Mouse (Mus musculus) T-helper 1 cell (primary cell): Measurements from ENCODE around the gene Gm44805.

Experiments
- in situ Hi-C: fragments of 300-600 bp; cut with MboI, MseI; formaldehyde crosslinking; loops from one replicate; pipeline ENCODE4 v1.15.1; 2025; ENCODE audit warnings: high pct_unique_total_duplicates

Gm44805 gene

DNA sequence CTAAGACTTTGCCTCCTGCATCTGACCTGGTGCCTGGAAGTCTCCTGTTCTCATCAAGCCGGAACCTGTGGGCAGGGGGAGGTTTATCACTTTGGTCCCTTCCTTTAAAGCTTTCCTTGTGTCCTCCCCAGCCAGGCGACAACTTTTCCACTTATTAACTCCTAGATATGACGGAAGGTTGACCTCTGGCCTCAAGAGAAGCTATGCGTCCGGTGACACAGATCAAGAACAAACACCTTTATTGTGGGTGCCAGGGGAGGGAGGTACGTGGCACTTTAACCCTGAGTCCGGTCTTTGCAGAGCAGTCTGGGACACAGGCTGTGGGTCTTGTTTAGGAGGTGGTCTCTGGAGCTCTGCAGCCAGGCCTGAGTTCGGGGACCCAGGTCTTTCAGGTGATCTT, 3.4 kb downstream of the Gm44805 start, which contains the start of gene Apoc2:
Apoc2 (minus strand) TSS at position 70 of the 400 bp plus-strand sequence.
- in situ Hi-C loops = no loop called here

DNA sequence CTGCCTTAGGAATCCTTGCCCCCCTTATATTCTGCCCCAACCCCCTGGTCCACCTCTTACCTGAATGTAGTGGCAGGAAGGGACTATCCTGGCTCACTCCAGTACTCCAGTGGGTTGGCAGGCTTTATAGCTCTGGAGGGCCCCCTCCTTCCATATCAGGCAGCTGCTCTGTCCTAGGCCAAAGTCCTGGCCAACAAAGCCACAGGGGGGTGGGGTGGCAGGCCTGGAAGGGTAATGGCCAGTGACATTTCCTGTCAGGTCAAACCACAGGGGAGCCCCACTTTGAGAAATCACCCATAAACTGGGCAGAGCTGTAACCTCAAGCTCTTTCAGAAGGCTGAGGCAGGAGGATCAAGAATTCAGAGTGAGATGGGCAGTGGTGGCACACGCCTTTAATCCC, 4.6 kb downstream of the Gm44805 start:
- in situ Hi-C loops = no loop called here

DNA sequence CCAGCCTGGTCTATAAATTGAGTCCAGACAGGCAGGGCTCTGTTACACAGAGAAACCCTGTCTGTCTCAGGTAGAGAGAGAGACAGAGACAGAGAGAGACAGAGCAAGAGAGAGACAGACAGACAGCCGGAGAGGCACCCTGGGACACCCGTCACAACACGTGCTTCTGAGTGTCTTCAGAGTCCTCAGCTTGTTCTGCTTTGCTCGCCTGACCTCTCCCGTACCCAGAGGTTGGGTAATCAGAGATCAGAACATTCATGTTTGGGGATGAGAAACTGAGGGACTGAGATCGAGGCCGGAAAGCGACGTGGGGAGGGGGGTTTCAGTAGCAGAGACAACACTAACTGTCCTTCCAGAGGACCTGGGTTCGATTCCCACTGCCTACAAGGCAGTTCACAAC, 5.4 kb downstream of the Gm44805 start:
- in situ Hi-C loops = no loop called here

DNA sequence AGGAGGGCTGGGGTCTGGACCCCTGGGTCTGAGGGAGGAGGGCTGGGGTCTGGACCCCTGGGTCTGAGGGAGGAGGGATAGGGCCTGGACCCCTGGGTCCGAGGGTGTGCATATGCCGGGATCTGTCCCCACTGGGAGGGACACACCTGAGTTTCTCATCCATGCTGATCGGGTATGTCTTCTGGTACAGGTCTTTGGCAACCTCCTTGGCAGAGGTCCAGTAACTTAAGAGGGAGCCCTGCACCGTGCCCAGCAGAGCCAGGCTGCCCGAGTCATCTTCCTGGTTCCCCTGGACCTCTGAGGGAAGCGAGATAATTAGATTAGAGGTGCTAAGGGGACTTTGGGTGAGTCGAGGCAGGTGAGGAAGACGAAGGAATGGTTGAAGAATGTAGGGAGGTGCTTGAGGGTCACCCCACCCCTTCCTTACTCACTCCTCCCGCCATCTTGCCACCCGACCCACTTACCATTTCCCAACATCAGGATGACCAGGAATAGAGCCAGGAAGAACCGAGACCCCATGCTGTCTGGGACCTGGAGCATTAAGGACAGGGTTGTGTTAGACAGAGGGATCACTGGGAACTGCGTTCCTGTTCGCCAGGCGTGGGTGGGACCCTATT, 8.0 kb downstream of the Gm44805 start:
- in situ Hi-C loops = no loop called here

DNA sequence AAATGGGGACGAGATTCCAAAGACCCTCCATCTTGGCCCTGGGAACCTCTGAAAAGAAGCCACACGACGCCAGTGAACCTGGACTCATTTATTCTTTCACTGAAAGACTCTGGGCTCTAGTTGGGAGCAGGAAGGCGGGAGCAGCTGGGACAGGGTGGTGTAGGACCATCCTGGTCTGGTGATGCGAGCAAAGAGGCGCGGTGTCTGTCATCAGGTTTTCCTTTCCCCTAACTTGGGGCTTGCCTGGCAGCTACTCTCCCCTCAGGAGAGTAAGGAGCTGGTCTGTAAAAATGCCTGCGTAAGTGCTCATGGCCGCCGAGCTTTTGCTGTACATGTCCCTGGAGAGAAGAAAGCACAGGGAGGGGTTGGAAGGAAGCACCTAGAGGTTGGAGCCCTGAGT, 9.7 kb downstream of the Gm44805 start:
- in situ Hi-C loops = no loop called here

DNA sequence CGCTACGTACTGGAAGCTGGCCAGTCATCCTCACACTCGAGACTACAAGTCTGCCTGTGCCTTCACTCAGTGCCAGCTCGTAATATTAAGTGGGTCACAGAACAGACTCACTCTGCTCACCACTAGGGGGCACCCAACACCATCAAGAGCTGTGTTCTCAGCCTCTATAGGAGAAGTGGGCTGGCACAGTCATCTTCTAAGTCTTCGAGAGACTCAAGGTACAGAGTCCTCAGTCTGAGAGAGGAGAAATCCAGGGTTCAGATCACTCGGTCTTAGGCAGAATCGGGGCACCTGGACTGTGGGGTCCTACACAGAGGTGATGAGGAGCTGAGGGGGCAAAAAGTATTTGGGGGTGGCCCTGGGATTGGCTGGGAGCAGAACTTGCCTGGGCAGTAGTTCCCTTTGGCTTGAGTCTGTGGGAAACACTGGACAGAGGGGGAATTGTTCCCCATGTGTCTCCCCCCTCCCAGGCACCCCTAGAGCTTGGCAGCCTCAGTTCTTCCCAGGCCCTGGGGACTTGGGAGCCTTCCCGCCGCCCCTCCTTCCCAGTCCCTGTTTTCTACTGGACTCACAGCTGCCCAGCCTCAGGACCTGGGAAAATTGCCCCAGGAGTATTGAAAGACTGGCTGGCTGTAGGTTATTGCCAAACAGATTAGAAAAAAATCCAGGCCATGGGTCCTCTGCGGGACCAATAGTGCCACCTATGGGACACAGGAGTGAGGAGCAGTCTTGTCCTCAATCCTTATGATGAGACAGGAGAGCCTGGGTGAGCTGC, 12.1 kb downstream of the Gm44805 start:
- in situ Hi-C loops = no loop called here

DNA sequence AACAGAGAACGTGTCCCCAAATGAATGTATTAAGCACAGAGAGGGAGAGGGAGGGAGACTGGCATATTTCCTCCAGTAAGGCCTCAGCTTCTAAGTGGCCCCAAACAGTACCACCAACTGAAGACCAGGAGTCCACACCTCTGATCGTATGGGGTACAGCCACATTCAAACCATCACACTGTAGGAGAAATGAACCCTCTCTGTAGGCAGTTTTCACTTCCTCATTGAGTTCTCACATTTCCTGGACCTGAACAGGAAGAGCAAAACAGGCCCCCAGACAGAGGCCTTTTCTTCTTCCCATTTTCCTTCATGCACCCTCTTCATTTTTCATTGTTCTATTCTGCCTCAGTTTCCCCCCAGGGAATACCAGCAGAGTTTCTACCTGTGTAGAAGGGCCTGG, 13.8 kb downstream of the Gm44805 start:
- in situ Hi-C loops = no loop called here

DNA sequence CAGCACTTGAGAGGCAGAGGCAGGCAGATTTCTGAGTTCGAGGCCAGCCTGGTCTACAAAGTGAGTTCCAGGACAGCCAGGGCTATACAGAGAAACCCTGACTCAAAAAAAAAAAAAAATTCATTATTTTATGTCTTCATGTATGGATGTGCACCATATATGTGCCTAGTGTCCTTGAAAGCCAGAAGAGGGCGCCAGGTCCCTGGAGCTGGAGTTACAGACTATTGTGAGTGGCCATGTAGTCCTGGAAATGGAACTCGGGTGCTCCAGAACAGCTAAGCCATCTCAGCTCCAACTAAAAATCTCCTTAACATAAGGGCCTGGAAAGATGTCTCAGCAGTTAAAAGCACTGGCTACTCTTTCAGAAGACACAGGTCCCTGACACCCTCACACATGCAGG, 14.5 kb downstream of the Gm44805 start:
- in situ Hi-C loops = no loop called here

DNA sequence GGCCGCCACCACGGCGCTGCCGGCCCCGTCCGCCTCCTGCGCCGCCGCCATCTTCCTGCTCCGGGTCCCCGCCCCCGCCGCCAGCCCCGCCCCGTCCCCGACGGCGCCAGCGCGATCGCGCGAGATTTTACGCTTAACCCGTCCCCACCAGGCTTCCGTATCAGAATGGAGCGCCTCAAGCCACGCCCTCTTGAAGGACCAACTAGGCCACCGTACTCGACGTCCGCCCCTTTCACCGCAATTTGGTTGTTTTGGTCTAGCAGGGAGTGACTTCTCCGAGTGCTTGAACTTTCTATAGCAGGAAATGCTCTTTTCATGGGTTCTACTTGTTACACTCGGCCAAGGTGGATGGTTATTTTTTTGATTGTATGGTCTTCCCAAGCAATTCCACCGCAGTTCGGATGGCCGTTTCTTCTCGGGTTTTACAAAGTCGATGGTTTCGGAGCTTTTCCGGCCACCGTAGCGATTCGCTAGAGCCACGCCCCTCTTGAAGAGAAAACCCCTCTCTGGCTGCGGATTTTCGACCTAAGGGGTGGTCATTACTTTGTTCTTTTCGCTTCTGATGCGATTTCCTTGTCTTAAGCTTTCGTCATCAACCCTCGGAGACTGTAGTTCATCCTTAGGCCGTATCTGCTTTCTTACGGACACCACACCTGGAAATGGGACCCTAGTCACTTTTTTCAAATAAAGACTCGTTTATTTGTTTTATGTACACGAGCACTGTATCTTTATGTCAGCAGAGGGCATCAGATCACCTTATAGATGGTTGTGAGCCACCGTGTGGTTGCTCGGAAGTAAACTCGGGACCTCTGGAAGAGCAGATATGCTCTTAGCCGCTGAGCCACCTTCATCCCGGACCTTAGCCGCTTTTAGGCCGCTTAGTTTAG, 16.0 kb downstream of the Gm44805 start, which contains the start of gene Clptm1:
Clptm1 (minus strand) TSS at position 79 of the 887 bp plus-strand sequence.
- in situ Hi-C loops = no loop called here

DNA sequence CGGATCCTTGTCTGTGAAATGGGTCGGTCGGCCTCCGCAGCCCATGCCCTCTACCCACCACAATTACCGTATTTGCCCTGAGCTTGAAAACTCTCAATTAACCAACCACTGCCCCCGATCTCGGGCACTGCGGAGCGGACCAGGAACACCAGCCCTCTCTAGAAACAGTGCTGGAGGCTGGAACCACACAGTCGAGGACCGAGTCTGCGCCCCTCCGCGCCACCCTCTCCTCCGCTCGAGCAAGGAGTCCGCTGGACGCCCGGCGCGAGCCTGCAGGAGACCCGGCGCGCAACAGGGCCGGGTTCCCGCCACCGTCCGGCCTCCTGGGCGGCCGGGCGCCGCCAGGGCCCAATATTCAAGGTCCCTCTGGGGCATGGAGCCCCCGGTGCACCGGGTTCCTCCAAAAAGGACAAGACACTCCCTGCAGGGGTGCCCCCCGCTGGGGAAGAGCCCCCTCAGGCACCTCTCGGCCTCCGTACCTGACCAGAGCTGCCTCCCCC, 16.7 kb downstream of the Gm44805 start:
- in situ Hi-C loops = no loop called here

DNA sequence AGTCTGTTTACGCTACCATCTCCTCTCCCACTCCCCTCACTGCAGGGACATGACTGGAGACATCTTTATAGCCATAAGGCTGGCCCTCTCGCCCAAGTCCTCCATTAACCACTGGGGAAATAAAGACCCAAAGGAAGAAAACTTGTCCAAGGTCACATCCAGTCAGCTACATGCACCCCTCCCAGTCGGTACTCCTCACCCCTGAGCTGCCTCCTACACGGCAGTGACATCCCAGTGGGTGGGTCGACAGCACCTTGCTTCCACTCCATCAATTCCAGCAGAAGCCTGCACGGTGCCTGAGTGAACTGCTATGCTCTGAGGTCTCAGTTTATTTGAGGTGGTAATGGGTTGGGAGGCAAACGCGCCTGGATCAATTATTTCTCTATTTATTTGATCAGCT, 17.3 kb downstream of the Gm44805 start:
- in situ Hi-C loops = no loop called here

DNA sequence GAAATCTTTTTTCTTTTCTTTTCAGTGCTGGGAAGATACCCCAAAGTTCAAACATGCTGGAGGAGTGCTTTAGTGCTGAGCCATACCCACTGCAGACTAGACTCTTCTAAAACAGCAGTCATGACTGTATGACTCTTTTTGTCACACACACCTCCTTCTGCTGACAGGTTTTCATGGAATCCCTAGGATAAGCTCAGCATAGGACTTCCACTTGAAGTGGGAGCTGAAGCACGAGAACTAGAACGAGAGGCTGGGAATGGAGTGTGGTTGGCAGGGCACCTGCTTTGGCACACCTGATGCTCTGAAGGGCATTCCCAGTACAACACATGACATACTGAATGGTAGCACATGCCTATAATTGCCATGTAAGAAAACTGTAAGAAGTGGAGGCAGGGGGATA, 28.6 kb downstream of the Gm44805 start:
- in situ Hi-C loops = no loop called here

DNA sequence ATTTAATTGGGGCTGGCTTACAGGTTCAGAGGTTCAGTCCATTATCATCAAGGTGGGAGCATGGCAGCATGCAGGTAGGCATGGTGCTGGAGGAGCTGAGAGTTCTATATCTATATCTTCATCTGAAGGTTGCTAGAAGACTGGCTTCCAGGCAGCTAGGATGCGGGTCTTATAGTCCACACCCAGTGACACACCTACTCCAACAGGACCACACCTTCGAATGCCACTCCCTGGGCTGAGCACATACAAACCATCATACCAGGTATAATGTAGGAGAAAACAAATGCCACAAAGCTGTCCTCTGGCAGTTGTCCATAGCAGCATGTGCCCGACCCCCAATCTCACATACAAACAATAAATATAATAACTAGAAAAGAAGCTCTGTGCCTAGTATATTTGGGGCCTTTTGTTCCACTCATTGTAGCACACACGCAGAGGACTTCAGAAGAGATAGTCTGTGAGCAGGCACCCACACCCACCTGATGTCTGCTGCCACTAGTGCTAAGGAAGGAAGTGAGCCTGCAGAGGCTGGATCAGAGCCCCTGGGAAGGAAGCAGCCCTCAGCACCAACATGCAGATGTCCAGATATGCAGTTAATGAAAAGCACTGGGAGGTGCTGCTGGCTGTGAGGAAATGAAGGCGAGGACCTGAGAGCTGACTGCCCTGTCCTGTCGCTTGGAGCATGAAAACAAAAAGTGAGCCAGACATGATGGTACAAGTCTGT, 30.0 kb downstream of the Gm44805 start:
- in situ Hi-C loops = no loop called here

DNA sequence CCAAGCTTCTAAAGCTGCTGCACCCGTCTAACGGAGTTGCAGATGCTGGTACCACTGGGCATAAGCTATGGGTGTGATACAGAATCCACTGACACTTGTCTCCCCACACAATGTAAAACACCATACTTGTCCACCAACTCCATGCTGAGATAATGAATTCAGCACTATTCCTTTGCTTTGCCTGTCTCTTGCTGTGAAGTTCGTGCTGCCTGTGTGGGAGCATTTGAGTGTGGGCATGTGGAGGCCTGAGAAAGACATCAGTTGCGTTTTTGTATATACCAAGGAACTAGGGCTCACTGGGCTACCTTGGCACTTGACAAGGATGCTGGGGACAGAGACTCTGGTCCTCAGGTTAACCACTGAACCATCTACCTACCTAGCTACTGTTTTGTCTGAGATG, 40.0 kb downstream of the Gm44805 start:
- in situ Hi-C loops = no loop called here

DNA sequence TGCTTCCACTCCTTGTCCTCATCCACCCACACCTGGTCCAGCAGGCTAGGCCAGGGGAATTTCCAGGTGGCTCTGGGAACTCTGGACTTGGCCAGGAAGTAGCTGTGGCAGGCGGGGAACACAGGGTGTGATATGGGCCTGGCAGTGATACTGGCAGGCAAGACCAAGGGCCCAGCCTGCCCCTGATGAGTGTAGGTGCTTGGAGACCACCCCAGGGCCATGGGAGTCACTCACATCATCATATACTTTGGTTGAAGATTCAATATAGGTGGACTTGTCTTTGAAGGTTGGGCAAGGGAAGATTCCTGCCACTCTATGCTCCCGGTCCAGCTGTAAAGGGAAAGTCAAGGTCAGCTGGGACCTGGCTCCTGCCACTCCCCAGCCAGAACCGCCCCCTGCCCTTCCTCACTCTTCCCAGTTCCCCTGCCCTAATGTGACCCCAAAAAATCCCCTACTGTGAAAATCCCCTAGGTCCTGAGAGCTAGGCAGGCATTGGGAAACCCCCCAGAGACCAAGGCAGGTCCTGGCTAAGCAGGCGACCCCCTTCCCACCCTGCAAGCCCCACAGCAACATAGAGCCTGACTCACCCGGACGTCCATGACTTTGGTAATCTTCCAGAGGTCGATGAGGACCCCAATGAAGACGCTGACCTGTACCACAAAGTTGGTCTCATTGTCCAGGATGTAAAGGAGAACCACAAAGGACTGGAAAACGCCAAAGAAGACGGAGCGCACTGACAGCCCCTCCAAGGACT, 46.0 kb downstream of the Gm44805 start:
- in situ Hi-C loops = no loop called here

DNA sequence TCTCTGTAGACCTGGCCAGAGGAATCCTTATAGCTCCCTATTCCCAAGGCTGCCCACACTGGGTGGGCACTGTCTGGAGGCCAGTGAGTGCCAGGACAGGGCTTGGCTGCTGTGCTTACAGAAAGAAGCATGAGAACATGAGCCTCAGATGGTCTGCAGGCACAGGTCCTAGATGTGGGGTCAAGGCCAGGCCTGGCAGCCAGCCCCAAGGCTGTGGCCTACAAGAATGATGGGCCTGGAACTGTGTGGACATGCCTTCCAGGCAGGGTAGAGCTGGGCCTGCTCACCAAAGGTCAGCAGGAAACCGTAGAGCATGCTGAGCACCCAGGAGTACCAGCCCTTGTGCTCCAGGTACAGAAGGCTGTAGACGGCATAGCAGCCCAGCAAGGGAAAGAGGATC, 46.6 kb downstream of the Gm44805 start:
- in situ Hi-C loops = no loop called here

DNA sequence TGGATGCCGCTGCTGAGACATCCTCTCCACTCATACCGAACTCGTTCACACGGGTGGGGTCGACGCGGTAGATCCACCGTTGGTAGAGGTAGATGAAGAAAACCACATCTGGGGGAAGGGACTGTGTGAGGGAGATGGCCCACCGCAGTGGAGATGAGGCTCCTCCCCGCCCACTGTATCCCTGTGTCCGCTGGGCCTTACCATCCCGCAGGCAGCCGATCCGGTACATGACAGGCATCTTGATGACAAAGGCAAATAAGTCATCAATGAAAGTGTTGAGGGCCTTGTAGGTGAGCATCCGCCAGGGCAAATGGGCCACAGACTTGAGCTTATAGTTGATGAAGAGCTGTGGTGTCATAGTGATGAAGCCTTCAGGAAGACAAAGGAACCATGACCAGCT, 47.4 kb downstream of the Gm44805 start:
- in situ Hi-C loops = no loop called here

DNA sequence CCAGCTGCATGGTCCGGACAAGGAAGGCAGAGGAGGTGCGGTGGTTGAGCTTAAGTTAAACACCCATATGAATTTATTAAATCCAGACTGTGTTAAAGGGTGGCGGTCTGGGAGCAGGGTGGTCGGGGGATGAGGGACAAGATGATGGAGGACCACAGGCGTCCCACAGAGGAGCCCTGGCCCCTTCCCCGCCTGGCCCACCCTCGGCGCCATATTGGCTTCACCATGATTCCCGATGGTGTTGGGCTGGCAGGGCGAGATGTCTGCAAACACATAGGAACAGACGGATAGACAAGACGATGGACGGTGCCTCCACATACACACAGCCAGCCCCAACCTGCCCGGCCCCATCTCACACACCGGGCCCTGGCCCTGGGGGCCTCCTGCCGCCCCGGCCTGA, 48.0 kb downstream of the Gm44805 start:
- in situ Hi-C loops = no loop called here

DNA sequence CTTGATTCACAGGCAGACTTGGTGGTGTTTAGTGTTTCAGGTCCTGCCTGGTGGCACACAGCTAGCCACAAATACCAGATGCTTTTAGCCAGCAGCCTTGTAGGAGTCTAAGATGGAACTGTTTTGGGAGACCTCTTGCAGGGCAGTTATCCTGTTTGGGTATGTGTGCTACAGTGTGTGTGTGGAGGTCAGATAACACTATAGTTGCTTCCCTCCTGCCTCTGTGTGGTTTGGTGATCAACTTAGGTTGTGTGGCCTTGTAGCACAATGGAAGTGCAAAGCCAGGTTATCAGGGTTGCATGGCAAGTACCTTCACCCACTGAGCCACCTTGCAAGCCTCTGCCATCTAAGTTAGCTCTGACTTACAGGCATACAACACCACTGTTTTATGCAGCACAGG, 48.5 kb downstream of the Gm44805 start:
- in situ Hi-C loops = no loop called here

DNA sequence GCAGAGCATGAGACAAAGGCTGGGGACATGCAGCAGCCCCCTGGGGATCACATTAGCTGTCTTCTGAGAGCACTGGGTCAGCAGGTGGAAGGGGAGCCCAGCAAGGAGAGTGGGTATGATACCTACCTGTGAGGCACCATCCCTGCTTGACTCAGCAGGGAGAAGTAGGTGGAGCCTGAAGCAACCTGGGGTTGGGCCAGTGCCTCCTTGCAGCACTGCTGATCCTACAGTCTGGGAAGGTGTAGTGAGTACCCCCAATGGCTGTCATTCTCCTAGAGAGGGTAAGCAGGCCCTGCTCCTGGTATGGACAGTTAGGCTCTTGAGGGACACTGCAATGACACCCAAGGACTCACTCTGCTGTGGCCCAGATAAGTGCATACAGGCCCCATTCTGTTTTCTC, 48.9 kb downstream of the Gm44805 start:
- in situ Hi-C loops = no loop called here

DNA sequence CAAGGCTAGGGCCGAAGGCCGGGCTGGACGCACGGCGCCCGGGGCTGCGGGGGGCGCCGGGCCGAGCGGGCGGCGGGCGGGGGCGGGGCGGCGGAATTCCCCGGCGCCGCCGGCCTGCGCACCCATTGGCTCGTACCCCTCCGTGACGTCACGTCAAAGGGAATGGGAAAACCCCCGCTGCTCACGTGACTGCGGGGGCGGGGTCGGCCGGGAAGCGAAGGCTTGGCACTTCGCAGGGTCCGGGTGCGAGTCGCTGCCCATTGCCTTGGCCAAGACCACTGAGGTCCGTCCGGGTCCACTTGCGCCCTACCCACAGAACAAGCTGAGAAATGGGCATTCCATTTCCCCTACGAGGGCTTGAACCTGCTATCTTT, 51.9 kb downstream of the Gm44805 start, which contains the start of gene Relb:
Relb (minus strand) TSS at position 78 of the 374 bp plus-strand sequence.
- in situ Hi-C loops = no loop called here
